Mouse (Mus musculus) c-Kit-positive CD71-positive TER-119-positive erythroid progenitor cells, embryonic 14.5 days (primary cell): ENCODE results near the gene Nkx2-2.
"Not testable (repeated sequence)": the region's sequence is repeated elsewhere in the genome, so short reads cannot be mapped to it uniquely, and the experiment has no call there.

Experiments
- DNase-seq: peaks from one replicate; pipeline ENCODE4 v3.0.0-alpha.2; 2013; ENCODE audit warnings: low spot score

Gene Nkx2-2

GRCm38 (mm10) chr2:147181304-147181665, 12.8 kb downstream of the Nkx2-2 start:
- DNase-seq: no peak

GRCm38 (mm10) chr2:147180649-147181303, 13.3 kb downstream of the Nkx2-2 start:
- no peak for DNase-seq

GRCm38 (mm10) chr2:147178091-147179059, 15.7 kb downstream of the Nkx2-2 start:
- peak; percentile 49 for DNase-seq

- peak; percentile 48 for DNase-seq
Measured at GRCm38 (mm10) chr2:147177672-147178071, 16.4 kb downstream of the Nkx2-2 start.

- no peak for DNase-seq
Measured at GRCm38 (mm10) chr2:147175296-147175695, 18.7 kb downstream of the Nkx2-2 start.

GRCm38 (mm10) chr2:147173751-147174150, 20.3 kb downstream of the Nkx2-2 start:
- DNase-seq: no peak

- DNase-seq: not testable (repeated sequence)
Measured at GRCm38 (mm10) chr2:147170538-147170937, 23.5 kb downstream of the Nkx2-2 start.

GRCm38 (mm10) chr2:147165863-147166262, 28.2 kb downstream of the Nkx2-2 start:
- DNase-seq: no peak

- no peak for DNase-seq
Measured at GRCm38 (mm10) chr2:147165376-147165775, 28.7 kb downstream of the Nkx2-2 start.

GRCm38 (mm10) chr2:147152543-147152942, 41.5 kb downstream of the Nkx2-2 start:
- no peak for DNase-seq
